Mouse (Mus musculus) telencephalon, adult 2 months (tissue): ENCODE measurements around the gene Gm20890.
"Not testable (repeated sequence)": the region's sequence is repeated elsewhere in the genome, so short reads cannot be mapped to it uniquely, and the experiment has no call there.

ENCODE experiments used
- DNase-seq: peaks from one replicate; pipeline ENCODE4 v3.0.0-alpha.2; 2011; ENCODE audit warnings: low read depth, low spot score

Gm20890 gene

GRCm38 (mm10) chrY:26776699-26777098 is at the start of gene Gm20890:
Gm20890 (minus strand) TSS chrY:26776799.
- DNase-seq: not testable (repeated sequence)
